Mouse (Mus musculus) forebrain, embryonic 10.5 days (tissue): ENCODE measurements around the gene Tmem191c. TPM values are rescaled to one million over a fixed set of nuclear protein-coding genes. Genes with fewer than 3 reads are reported as not detected.

Experiments used
- DNase-seq: peaks from one replicate; pipeline ENCODE4 v3.0.0-alpha.2; 2017; ENCODE audit warnings: low spot score; ENCODE audit errors: extremely low spot score
- H3K27ac ChIP-seq: fragments of 300-500 bp; sonication (generic); 2 replicates; pipeline ENCODE4 v1.5.1; 2016; ENCODE audit warnings: mild to moderate bottlenecking
- H3K27me3 ChIP-seq: fragments of 300-500 bp; sonication (generic); 2 replicates; pipeline ENCODE4 v1.6.1; 2016; ENCODE audit warnings: mild to moderate bottlenecking; ENCODE audit not compliant: poor library complexity, severe bottlenecking
- H3K36me3 ChIP-seq: fragments of 300-500 bp; sonication (generic); replicated peaks from 2 replicates; pipeline ENCODE4 v1.6.1; 2016; ENCODE audit warnings: mild to moderate bottlenecking, moderate library complexity
- H3K4me1 ChIP-seq: fragments of 300-500 bp; sonication (generic); 2 replicates; pipeline ENCODE4 v1.6.1; 2016
- H3K4me3 ChIP-seq: fragments of 300-500 bp; sonication (generic); 2 replicates; pipeline ENCODE4 v1.5.1; 2016; ENCODE audit warnings: mild to moderate bottlenecking, moderate library complexity
- H3K9me3 ChIP-seq: fragments of 300-500 bp; sonication (generic); 2 replicates; pipeline ENCODE4 v1.6.1; 2016; ENCODE audit warnings: mild to moderate bottlenecking, moderate library complexity
- WGBS: fragments of 180-500 bp; shearing (Covaris S2); methylation state at CpG from one replicate; pipeline ENCODE4 v1.1.7; 2016; 5-methylcytosine and 5-hydroxymethylcytosine counted together
- polyA plus RNA-seq: library from polyadenylated mRNA; unstranded; fragments of >200 nt; fragmentation: Nextera tagmentation; extraction: Ambion mirVana; gene quantifications from 2 replicates; pipeline ENCODE4 v1.2.1, GENCODE M21; 2016

The Tmem191c gene
- polyA plus RNA-seq, 1 experiment from 2014 or later, result 8.8 TPM

DNA sequence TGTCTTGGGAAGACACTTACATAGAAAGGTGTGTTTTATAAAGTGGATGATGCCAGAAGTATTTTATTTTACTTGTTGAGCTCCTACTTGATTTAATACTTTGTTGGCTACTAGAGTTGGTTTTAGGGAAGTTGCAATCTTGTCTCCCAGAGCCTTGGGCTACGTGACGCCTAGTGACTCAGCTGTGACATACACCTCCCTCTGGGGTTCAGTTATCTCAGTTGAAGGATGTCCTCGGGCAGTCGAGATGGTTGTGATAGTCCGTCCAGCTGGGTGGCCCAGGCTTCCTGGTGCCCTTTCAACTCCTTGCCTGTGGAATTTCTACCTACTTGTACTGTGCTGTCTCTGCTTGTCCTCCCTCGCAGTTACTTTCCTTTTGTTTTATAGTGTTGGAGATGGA lies 26.7 kb upstream of the Tmem191c start:
- no peak overlapping the region for H3K27ac ChIP-seq
- 76% methylated on average over 6 of the region's 6 CpGs for WGBS
- DNase-seq, result no peak
- no peak overlapping the region for H3K4me3 ChIP-seq
- no peaks in the 10 kb centered on the region for H3K27me3 ChIP-seq
- no peaks in the 10 kb centered on the region for H3K9me3 ChIP-seq
- H3K36me3 ChIP-seq, result no peaks in the 10 kb centered on the region
- H3K4me1 ChIP-seq, result peaks cover 39% of the 10 kb centered on the region

DNA sequence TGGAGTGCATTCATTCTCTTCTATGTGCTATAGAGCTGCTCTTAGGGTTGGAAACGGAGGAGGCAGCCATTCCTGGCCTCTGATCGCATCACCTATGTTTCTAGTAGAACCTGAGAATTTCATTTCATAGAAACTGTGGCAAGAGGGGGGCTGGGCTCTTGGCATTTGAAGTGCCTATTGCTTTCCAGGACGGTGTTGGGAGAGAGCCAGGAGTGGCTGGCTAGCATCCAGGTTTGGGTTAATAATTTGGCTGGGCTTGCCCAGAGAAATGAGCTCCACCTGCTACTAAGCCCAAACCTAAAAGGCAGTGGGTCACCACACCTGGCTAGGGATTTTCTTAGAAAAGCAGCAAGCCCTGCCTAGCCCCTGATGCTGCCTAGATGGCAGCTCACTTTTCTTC lies 24.3 kb upstream of the Tmem191c start:
- H3K9me3 ChIP-seq, result no peaks in the 10 kb centered on the region
- H3K4me1 ChIP-seq, result peaks cover 48% of the 10 kb centered on the region
- no peak overlapping the region for H3K27ac ChIP-seq
- H3K27me3 ChIP-seq, result no peaks in the 10 kb centered on the region
- H3K4me3 ChIP-seq, result no peak overlapping the region
- 85% methylated on average over 3 of the region's 3 CpGs for WGBS
- peaks cover 16% of the 10 kb centered on the region for H3K36me3 ChIP-seq
- DNase-seq, result no peak

DNA sequence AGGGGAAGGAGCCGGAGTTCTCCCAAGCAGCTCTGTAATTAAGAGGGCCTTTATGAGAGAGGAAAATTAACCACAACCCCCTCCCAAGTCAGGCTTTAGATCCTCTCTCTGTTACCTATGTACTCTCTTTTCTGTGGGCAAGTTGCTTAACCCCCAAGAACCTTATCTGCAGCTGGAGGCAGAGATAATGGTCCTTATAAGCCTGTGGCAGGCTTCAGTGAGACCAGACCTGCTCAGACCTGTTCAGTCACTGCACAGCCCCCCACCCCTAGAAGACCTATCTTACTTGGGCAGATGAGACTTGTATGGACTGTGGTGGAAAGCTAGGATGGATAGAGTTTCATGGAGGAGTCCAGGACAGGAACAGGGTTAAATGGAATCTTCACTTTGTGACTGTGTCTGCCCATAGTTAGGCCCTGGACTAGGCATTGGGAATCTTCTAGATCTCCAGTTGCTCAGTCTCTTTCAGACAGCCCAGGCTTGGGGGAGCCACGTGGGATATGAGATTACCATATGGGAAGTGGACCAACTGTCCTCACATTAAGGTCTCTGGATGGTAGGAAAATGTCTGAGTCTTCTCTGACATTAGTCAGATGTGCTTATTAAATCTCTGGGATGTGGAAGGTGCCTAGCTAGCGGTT lies 23.7 kb upstream of the Tmem191c start:
- peak overlapping the region; percentile 13 for H3K27ac ChIP-seq
- no peaks in the 10 kb centered on the region for H3K27me3 ChIP-seq
- no peak for DNase-seq
- peaks cover 22% of the 10 kb centered on the region for H3K36me3 ChIP-seq
- no peaks in the 10 kb centered on the region for H3K9me3 ChIP-seq
- H3K4me3 ChIP-seq, result no peak overlapping the region
- H3K4me1 ChIP-seq, result peaks cover 48% of the 10 kb centered on the region
- 77% methylated on average over 3 of the region's 3 CpGs for WGBS

DNA sequence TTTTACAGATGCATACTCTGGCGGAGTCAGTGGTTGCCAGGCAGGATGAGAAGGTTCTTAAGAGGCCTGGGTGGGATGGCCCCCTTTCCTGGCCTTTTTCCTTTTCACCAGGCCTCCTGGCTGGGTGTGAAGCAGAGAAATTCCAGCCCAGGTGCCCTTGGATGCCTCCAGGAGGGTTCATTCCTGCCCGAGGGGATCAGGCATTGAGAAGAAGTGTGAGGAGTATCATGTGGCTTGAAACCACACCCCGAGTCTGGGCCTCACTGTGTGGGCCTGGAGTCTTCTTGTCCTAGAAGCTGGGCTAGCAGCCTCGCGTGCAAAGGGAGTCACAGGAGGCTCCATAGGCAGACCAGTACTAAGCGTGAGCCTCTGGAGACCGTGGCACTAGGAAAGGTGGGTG lies 23.0 kb upstream of the Tmem191c start:
- peak overlapping the region; percentile 59 for H3K27ac ChIP-seq
- H3K27me3 ChIP-seq, result no peaks in the 10 kb centered on the region
- WGBS, result 68% methylated on average over 7 of the region's 7 CpGs
- peaks cover 29% of the 10 kb centered on the region for H3K36me3 ChIP-seq
- no peak overlapping the region for H3K4me3 ChIP-seq
- peaks cover 48% of the 10 kb centered on the region for H3K4me1 ChIP-seq
- no peaks in the 10 kb centered on the region for H3K9me3 ChIP-seq
- no peak for DNase-seq

DNA sequence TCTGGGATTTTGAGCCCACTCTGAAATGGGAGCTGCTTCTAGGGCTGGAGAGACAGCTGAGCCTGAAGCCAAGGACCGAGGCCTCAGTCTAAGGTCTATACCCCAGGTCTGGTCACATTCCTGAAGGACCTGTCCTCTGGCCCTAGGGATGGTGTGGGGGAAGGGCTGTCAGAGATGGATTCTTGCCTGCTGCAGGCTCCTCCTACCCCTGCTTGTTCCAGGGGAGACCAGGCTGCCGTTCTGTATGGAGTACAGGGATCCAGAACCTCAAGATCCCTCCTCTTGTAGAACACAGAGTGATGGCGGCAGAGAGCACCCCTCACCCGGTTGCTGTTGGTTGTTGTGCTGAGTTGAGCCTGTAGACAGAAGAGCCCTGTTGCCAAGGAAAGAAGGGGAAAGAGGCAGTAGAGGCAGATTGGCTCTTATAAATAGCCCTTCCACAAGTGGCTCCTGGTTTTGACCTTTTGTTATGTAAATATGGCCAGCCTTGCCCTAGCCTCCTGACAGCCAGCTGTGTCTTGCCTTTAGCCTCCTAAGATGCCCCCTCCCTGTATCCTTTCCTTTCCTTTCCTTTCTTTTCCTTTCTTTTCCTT lies 21.8 kb upstream of the Tmem191c start:
- WGBS, result 29% methylated on average over 4 of the region's 4 CpGs
- H3K4me3 ChIP-seq, result peak overlapping the region; percentile 22; the same call in 1 of the 2 replicates

DNA sequence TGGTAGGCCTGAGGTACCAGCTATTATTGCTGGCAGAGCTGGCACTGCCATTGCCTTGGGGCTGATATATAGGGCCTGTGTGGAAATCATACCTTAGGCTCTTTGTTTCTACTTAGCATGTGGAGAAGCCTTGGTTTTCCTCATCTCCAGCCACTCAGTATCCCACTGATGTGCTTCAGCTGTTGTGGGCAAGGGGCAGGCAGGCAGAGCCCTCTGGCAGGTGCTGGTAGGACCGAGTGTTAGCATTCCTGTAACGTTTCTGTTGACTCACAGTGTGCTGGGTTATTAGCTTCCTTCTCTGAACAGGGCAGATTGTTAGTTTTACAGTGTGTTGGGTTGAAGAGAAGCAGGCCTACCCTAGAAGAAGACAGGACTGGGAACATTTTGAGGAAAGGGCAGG lies 20.6 kb upstream of the Tmem191c start:
- Histone ChIP-seq H3K9me3 (no peaks in the 10 kb centered on the region), H3K27me3 (no peaks in the 10 kb centered on the region), H3K27ac (no peak overlapping the region), H3K4me1 (peaks cover 40% of the 10 kb centered on the region), H3K4me3 (no peak overlapping the region), H3K36me3 (peaks cover 53% of the 10 kb centered on the region)
- WGBS, result 83% methylated on average over 2 of the region's 2 CpGs
- no peak for DNase-seq

More for the DNA sequence above, 21.8 kb upstream of the Tmem191c start:
- peak; percentile 21 for DNase-seq
- Histone ChIP-seq H3K27me3 (no peaks in the 10 kb centered on the region), H3K4me1 (peaks cover 47% of the 10 kb centered on the region), H3K27ac (peak overlapping the region; percentile 72), H3K36me3 (peaks cover 41% of the 10 kb centered on the region), H3K9me3 (no peaks in the 10 kb centered on the region)

DNA sequence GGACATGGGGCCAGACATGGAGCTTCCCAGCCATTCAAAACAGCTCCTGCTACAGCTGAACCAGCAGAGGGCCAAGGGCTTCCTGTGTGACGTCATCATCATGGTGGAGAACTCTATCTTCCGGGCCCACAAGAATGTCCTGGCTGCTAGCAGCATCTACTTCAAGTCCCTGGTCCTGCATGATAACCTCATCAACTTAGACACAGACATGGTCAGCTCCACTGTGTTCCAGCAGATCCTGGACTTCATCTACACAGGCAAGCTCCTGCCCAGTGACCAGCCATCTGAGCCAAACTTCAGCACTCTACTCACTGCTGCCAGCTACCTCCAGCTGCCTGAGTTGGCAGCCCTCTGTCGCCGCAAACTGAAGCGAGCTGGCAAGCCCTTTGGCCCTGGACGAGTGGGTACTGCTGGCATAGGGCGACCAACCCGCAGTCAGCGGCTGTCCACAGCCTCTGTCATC lies 18.5 kb upstream of the Tmem191c start:
- WGBS, result 94% methylated on average over 9 of the region's 9 CpGs
- Histone ChIP-seq H3K27ac (0 out of 2 replicates have a peak overlapping the region, but pooled peaks have one; percentile 5), H3K4me3 (no peak overlapping the region), H3K9me3 (no peaks in the 10 kb centered on the region), H3K27me3 (no peaks in the 10 kb centered on the region), H3K36me3 (peaks cover 72% of the 10 kb centered on the region), H3K4me1 (peaks cover 27% of the 10 kb centered on the region)
- no peak for DNase-seq

DNA sequence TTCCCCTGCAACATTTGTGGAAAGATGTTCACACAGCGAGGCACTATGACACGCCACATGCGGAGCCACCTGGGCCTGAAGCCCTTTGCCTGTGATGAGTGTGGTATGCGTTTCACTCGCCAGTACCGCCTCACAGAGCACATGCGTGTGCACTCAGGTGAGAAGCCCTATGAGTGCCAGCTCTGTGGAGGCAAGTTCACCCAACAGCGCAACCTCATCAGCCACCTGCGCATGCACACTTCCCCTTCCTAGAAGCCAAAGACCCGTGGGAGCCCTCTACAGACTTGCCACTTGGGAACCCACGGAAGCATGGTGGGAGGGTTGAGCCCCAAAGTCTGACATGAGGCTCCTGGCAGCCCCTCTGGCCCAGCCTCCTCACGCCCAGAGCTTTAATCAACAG lies 17.0 kb upstream of the Tmem191c start:
- DNase-seq, result no peak
- H3K36me3 ChIP-seq, result peaks cover 81% of the 10 kb centered on the region
- H3K27me3 ChIP-seq, result no peaks in the 10 kb centered on the region
- 93% methylated on average over 12 of the region's 12 CpGs for WGBS
- no peaks in the 10 kb centered on the region for H3K9me3 ChIP-seq
- H3K4me3 ChIP-seq, result no peak overlapping the region
- no peak overlapping the region for H3K27ac ChIP-seq
- peaks cover 11% of the 10 kb centered on the region for H3K4me1 ChIP-seq

DNA sequence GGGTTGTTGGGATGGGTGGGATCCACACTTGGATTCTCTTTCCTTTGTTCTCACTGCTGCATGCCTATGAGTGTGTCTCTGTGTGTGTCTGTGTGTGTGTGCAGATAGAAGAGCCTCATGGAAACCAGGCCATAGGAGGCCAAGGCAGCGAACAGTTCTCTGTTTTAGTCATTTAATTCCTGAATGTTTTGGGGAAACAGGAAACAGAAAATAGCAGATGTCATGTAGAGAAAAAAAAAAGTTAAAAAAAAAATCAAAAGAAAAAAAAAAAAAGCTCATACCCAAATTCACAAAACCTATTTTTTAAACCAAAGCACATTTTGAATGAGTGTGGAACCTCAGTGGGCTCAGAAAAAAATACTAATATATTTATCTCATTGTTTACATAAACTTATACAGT lies 14.5 kb upstream of the Tmem191c start:
- Histone ChIP-seq H3K4me1 (no peaks in the 10 kb centered on the region), H3K36me3 (peaks cover 65% of the 10 kb centered on the region), H3K27me3 (no peaks in the 10 kb centered on the region), H3K27ac (no peak overlapping the region), H3K9me3 (no peaks in the 10 kb centered on the region), H3K4me3 (no peak overlapping the region)
- no peak for DNase-seq
- WGBS, result 90% methylated on average over 1 of the region's 1 CpGs

DNA sequence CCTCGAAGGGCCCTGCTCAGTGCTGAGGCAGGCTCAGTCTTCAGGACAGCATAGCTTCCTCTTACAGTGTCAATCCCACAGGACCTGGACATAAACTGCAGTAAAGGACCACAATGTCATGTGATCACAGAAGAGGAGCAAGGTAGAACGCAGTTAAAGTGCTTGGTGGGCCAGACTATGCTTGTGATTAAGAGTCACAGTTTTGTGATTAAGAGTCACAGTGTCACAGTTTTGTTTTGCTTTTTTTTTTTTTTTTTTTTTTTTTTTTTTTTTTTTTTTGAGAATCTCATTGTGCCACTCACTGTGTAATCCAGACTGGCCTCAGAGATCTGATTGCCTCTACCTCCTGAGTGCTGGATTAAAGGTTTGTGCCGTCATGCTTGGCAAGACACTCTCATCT lies 9.8 kb upstream of the Tmem191c start:
- WGBS, result 80% methylated on average over 3 of the region's 3 CpGs
- no peaks in the 10 kb centered on the region for H3K27me3 ChIP-seq
- no peak overlapping the region for H3K4me3 ChIP-seq
- H3K27ac ChIP-seq, result no peak overlapping the region
- peaks cover 7% of the 10 kb centered on the region; the same call in 1 of the 2 replicates for H3K9me3 ChIP-seq
- DNase-seq, result no peak
- H3K36me3 ChIP-seq, result peaks cover 20% of the 10 kb centered on the region
- no peaks in the 10 kb centered on the region for H3K4me1 ChIP-seq

DNA sequence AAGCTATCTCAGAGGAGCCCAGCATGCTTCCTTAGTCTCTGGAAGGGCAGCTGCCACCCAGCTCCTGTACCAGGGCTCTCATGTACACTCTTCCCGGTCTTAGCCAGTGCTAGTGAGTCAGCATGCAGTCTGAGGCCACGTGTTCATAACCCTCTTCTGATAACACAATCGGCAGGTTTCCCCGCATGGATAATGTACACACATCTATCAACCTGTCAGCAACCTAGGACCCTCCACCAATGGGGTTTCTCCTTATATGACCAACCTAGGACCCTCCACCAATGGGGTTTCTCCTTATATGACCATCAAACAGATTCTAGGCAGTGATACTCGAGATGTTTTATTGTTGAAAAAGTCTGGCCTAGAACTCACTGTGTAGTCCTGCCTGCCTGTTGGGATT lies 7.9 kb upstream of the Tmem191c start:
- Histone ChIP-seq H3K27ac (no peak overlapping the region), H3K36me3 (peaks cover 4% of the 10 kb centered on the region)
- WGBS, result 84% methylated on average over 5 of the region's 5 CpGs

DNA sequence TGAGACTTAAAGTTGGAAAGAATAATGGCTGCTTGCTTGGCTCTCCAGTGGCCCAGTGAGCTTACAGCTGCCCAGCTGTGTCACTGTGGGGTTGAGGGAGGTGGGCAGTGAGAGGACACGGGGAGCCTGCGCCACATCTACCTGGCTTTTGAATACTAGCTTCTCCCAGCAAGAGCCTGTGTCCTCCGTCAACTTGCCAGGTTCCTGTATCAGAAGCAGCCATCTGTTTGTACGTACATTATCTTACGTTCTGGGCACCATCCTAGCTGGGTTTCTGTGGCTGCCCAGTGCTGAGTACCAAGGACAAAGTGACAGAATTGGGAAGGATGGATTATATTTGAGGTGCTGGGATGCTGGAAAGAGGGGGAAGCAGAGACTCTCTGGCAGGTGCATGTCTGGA lies 6.0 kb upstream of the Tmem191c start:
- no peaks in the 10 kb centered on the region for H3K27me3 ChIP-seq
- no peaks in the 10 kb centered on the region for H3K36me3 ChIP-seq
- no peaks in the 10 kb centered on the region for H3K4me1 ChIP-seq
- no peak overlapping the region for H3K27ac ChIP-seq
- H3K4me3 ChIP-seq, result no peak overlapping the region
- WGBS, result 88% methylated on average over 5 of the region's 5 CpGs
- no peak for DNase-seq
- H3K9me3 ChIP-seq, result peaks cover 8% of the 10 kb centered on the region; the same call in 1 of the 2 replicates

More for the DNA sequence above, 7.9 kb upstream of the Tmem191c start:
- H3K27me3 ChIP-seq, result no peaks in the 10 kb centered on the region
- no peak for DNase-seq
- H3K4me3 ChIP-seq, result no peak overlapping the region
- peaks cover 8% of the 10 kb centered on the region; the same call in 1 of the 2 replicates for H3K9me3 ChIP-seq
- no peaks in the 10 kb centered on the region for H3K4me1 ChIP-seq

DNA sequence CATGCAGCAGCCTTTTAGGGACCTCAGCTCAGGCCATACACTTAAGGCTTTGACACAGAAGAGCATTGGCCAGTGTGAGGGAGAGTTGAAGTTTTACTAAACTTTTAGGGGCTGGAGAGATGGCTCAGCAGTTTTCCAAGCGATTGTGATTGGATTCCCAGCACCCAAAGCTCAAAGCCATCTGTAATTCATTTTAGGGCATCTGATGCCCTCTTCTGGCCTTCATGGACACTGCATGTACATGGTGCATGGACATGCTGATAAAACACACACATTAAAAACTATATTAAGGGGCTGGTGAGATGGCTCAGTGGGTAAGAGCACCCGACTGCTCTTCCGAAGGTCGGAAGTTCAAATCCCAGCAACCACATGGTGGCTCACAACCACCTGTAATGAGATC lies 4.8 kb upstream of the Tmem191c start:
- no peak for DNase-seq
- Histone ChIP-seq H3K4me1 (peaks cover under 1% of the 10 kb centered on the region), H3K4me3 (no peak overlapping the region), H3K27ac (no peak overlapping the region), H3K9me3 (peaks cover 8% of the 10 kb centered on the region; the same call in 1 of the 2 replicates), H3K36me3 (no peaks in the 10 kb centered on the region), H3K27me3 (no peaks in the 10 kb centered on the region)
- 72% methylated on average over 4 of the region's 4 CpGs for WGBS
